Mouse (Mus musculus): ENCODE results near the gene Smyd5. TPM values are rescaled to one million over a fixed set of nuclear protein-coding genes. Genes with fewer than 3 reads are reported as not detected.
A peak's percentile ranks its signal among the peaks of the same experiment; 100 is the strongest.

Smyd5 gene
- polyA plus RNA-seq, 1 experiment from 2014 or later = 60.4 TPM

GRCm38 (mm10) chr6:85451664-85452410 lies 20.0 kb downstream of the Smyd5 start, which contains the start of gene Pradc1:
Gene Pradc1, minus strand, starts transcription at chr6:85451970.
- Histone ChIP-seq H3K4me1 (ENCODE audit: control insufficient read depth, insufficient read depth, low read length) (peaks cover 13% of the 10 kb centered on the region), H3K36me3 (ENCODE audit: control insufficient read depth, insufficient read depth, low read length) (peaks cover 2% of the 10 kb centered on the region; the same call in 1 of the 2 replicates), H3K27ac (replicated peaks; ENCODE audit: low read depth, low read length) (peak within 1 kb of the TSS; percentile 86), H3K9me3 (ENCODE audit: control insufficient read depth, low read length) (no peaks in the 10 kb centered on the region), H3K4me2 (ENCODE audit: low read depth, severe bottlenecking) (peak within 1 kb of the TSS; percentile 95), H3K9ac (ENCODE audit: low read length) (peak within 1 kb of the TSS; percentile 93), H3K27me3 (ENCODE audit: control insufficient read depth, insufficient read depth, low read length) (no peaks in the 10 kb centered on the region), H3K4me3 (ENCODE audit: low read depth, low read length) (peak within 1 kb of the TSS; percentile 87)
- DNase-seq (ENCODE audit: low spot score) (peak; percentile 99), ATAC-seq (ENCODE audit: insufficient number of reproducible peaks, low FRiP score, low TSS enrichment, low read depth) (peak; percentile 92)
- WGBS = under 1% methylated on average over 54 of the region's 54 CpGs

DNA sequence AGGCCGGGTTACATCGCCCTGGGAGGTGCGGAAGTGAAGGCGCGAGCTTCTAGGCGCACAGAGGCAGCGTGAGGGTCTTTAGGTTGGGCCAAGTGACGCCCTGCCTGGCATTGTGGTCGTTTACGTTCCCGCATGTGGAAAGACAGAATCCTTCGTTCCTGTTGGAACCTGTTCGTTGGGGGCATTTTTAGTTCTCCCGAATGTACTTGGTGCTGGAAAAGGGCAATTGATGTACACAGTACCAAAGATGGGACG lies 20.5 kb downstream of the Smyd5 start:
- peak overlapping the region; percentile 95 for H3K4me2 ChIP-seq (ENCODE audit: low read depth, severe bottlenecking)
- H3K9me3 ChIP-seq (ENCODE audit: control insufficient read depth, low read length) = no peaks in the 10 kb centered on the region
- DNase-seq (ENCODE audit: low spot score) (no peak), ATAC-seq (ENCODE audit: insufficient number of reproducible peaks, low FRiP score, low TSS enrichment, low read depth) (no peak)
- H3K9ac ChIP-seq (ENCODE audit: low read length) = peak overlapping the region; percentile 93
- peak overlapping the region; percentile 87 for H3K4me3 ChIP-seq (ENCODE audit: low read depth, low read length)
- 0% methylated on average over 15 of the region's 15 CpGs for WGBS
- no peaks in the 10 kb centered on the region for H3K27me3 ChIP-seq (ENCODE audit: control insufficient read depth, insufficient read depth, low read length)
- H3K27ac ChIP-seq (replicated peaks; ENCODE audit: low read depth, low read length) = peak overlapping the region; percentile 86
- peaks cover 2% of the 10 kb centered on the region; the same call in 1 of the 2 replicates for H3K36me3 ChIP-seq (ENCODE audit: control insufficient read depth, insufficient read depth, low read length)
- peaks cover 13% of the 10 kb centered on the region for H3K4me1 ChIP-seq (ENCODE audit: control insufficient read depth, insufficient read depth, low read length)

GRCm38 (mm10) chr6:85452816-85453215 lies 21.0 kb downstream of the Smyd5 start:
- Histone ChIP-seq H3K27me3 (ENCODE audit: control insufficient read depth, insufficient read depth, low read length) (no peaks in the 10 kb centered on the region), H3K4me2 (ENCODE audit: low read depth, severe bottlenecking) (peak overlapping the region; percentile 95), H3K9ac (ENCODE audit: low read length) (peak overlapping the region; percentile 93), H3K27ac (replicated peaks; ENCODE audit: low read depth, low read length) (no peak overlapping the region), H3K4me1 (ENCODE audit: control insufficient read depth, insufficient read depth, low read length) (peaks cover 13% of the 10 kb centered on the region), H3K9me3 (ENCODE audit: control insufficient read depth, low read length) (no peaks in the 10 kb centered on the region), H3K4me3 (ENCODE audit: low read depth, low read length) (peak overlapping the region; percentile 87), H3K36me3 (ENCODE audit: control insufficient read depth, insufficient read depth, low read length) (no peaks in the 10 kb centered on the region)
- DNase-seq (ENCODE audit: low spot score) = peak; percentile 24
- ATAC-seq (ENCODE audit: insufficient number of reproducible peaks, low FRiP score, low TSS enrichment, low read depth) = no peak
- WGBS = 11% methylated on average over 7 of the region's 7 CpGs

GRCm38 (mm10) chr6:85459621-85460020 lies 27.8 kb downstream of the Smyd5 start:
- no peaks in the 10 kb centered on the region for H3K27me3 ChIP-seq (ENCODE audit: control insufficient read depth, insufficient read depth, low read length)
- H3K9me3 ChIP-seq (ENCODE audit: control insufficient read depth, low read length) = no peaks in the 10 kb centered on the region
- ATAC-seq (ENCODE audit: insufficient number of reproducible peaks, low FRiP score, low TSS enrichment, low read depth) = no peak
- no peak overlapping the region for H3K4me2 ChIP-seq (ENCODE audit: low read depth, severe bottlenecking)
- no peak overlapping the region for H3K9ac ChIP-seq (ENCODE audit: low read length)
- no peak overlapping the region for H3K4me3 ChIP-seq (ENCODE audit: low read depth, low read length)
- H3K27ac ChIP-seq (replicated peaks; ENCODE audit: low read depth, low read length) = no peak overlapping the region
- H3K4me1 ChIP-seq (ENCODE audit: control insufficient read depth, insufficient read depth, low read length) = no peaks in the 10 kb centered on the region
- 88% methylated on average over 2 of the region's 2 CpGs for WGBS
- no peak for DNase-seq (ENCODE audit: low spot score)
- H3K36me3 ChIP-seq (ENCODE audit: control insufficient read depth, insufficient read depth, low read length) = peaks cover 26% of the 10 kb centered on the region

GRCm38 (mm10) chr6:85465381-85465780 lies 33.6 kb downstream of the Smyd5 start:
- H3K4me1 ChIP-seq (ENCODE audit: control insufficient read depth, insufficient read depth, low read length) = no peaks in the 10 kb centered on the region
- no peak overlapping the region for H3K27ac ChIP-seq (replicated peaks; ENCODE audit: low read depth, low read length)
- H3K9ac ChIP-seq (ENCODE audit: low read length) = no peak overlapping the region
- no peak overlapping the region for H3K4me2 ChIP-seq (ENCODE audit: low read depth, severe bottlenecking)
- peaks cover 44% of the 10 kb centered on the region for H3K36me3 ChIP-seq (ENCODE audit: control insufficient read depth, insufficient read depth, low read length)
- DNase-seq (ENCODE audit: low spot score) (no peak), ATAC-seq (ENCODE audit: insufficient number of reproducible peaks, low FRiP score, low TSS enrichment, low read depth) (no peak)
- H3K9me3 ChIP-seq (ENCODE audit: control insufficient read depth, low read length) = no peaks in the 10 kb centered on the region
- no peak overlapping the region for H3K4me3 ChIP-seq (ENCODE audit: low read depth, low read length)
- H3K27me3 ChIP-seq (ENCODE audit: control insufficient read depth, insufficient read depth, low read length) = no peaks in the 10 kb centered on the region

DNA sequence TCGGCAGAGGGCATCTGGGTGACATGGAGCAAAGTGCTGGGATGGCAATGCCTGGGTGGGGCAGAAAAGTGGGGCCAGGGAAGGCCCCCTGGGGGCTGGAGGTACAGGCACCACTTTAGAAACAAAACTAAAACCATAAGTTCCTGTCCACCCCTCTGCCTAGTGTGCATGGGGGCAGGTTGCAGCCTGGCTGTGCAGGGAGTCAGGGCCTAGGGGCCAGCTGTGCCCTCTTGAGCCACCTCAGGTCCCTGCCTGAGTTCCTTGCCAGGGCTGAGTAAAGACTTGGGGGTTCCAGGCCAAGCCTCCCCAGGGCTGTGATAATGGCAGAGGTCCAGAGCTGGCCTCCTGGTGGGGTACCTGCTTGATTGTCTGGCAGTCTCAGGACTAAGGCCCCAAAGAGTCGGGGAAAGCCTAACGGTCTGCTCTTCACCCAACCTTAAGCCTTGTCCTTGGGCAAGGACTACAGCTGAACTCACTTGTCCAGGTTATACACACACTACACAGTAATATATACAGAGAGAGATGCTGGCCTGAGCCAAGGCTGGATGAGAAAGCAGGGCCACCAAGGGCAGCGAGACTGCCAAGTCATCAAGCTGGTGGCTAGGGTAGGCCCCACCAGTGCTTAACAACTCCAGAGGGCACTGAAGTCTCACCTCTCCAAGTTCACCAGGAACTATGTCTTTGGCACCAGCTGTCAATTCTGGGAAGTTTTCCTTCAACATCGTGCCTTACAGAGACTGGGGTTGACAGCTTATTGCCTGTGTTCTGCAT lies 38.1 kb downstream of the Smyd5 start:
- no peak for ATAC-seq (ENCODE audit: insufficient number of reproducible peaks, low FRiP score, low TSS enrichment, low read depth)
- Histone ChIP-seq H3K4me1 (ENCODE audit: control insufficient read depth, insufficient read depth, low read length) (no peaks in the 10 kb centered on the region), H3K27ac (replicated peaks; ENCODE audit: low read depth, low read length) (no peak overlapping the region), H3K27me3 (ENCODE audit: control insufficient read depth, insufficient read depth, low read length) (no peaks in the 10 kb centered on the region), H3K4me3 (ENCODE audit: low read depth, low read length) (no peak overlapping the region), H3K9ac (ENCODE audit: low read length) (no peak overlapping the region), H3K4me2 (ENCODE audit: low read depth, severe bottlenecking) (no peak overlapping the region; the same call in 1 of the 2 replicates), H3K36me3 (ENCODE audit: control insufficient read depth, insufficient read depth, low read length) (peaks cover 24% of the 10 kb centered on the region), H3K9me3 (ENCODE audit: control insufficient read depth, low read length) (no peaks in the 10 kb centered on the region)
- no peak for DNase-seq (ENCODE audit: low spot score)
- WGBS = 76% methylated on average over 5 of the region's 5 CpGs

DNA sequence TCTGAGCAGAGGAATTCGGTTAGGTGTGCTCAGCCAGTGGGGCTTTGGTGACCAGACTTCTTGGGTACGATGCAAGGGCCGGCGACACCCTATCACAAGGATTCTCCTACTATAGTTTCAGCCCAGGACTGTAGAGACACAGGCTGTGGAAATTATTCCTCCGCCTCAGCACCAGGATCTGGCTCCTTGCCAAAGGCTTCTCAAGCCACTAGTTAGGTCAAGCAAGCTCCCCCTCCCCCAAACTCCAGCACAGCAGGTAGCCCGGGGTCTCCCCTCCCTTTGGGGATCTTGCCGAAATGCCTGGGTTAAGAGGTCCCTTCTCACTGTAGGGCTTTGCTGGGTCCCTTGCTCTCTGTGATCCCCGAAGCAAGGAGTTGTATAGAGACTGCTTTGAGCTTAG lies 40.2 kb downstream of the Smyd5 start:
- Histone ChIP-seq H3K27ac (replicated peaks; ENCODE audit: low read depth, low read length) (no peak overlapping the region), H3K9me3 (ENCODE audit: control insufficient read depth, low read length) (no peaks in the 10 kb centered on the region), H3K4me1 (ENCODE audit: control insufficient read depth, insufficient read depth, low read length) (no peaks in the 10 kb centered on the region), H3K4me3 (ENCODE audit: low read depth, low read length) (no peak overlapping the region), H3K9ac (ENCODE audit: low read length) (no peak overlapping the region), H3K27me3 (ENCODE audit: control insufficient read depth, insufficient read depth, low read length) (no peaks in the 10 kb centered on the region), H3K36me3 (ENCODE audit: control insufficient read depth, insufficient read depth, low read length) (peaks cover 15% of the 10 kb centered on the region), H3K4me2 (ENCODE audit: low read depth, severe bottlenecking) (no peak overlapping the region)
- 67% methylated on average over 8 of the region's 8 CpGs for WGBS
- DNase-seq (ENCODE audit: low spot score) = no peak
- ATAC-seq (ENCODE audit: insufficient number of reproducible peaks, low FRiP score, low TSS enrichment, low read depth) = no peak

DNA sequence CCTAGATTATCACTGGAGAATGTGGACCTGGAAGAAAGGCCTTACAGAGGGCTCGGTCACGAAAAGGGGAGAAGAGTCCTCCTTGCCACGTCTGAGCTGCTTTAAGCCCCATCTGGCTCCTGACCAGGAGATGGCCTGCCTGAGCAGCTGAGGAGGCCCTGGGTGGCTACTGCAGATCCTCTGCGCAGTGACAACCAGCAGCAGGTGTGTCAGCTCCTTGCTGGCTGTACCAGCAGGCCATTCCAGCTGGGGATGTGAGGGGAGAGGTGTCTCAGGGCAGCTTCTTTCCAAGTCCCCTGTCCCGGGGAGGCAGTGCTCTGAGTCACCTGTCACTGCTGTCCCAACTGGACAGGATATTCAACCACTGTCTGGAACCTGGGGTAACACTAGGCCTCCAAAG lies 40.8 kb downstream of the Smyd5 start:
- H3K4me3 ChIP-seq (ENCODE audit: low read depth, low read length) = no peak overlapping the region
- no peak for DNase-seq (ENCODE audit: low spot score)
- H3K4me1 ChIP-seq (ENCODE audit: control insufficient read depth, insufficient read depth, low read length) = peaks cover 3% of the 10 kb centered on the region; the same call in 1 of the 2 replicates
- no peaks in the 10 kb centered on the region for H3K9me3 ChIP-seq (ENCODE audit: control insufficient read depth, low read length)
- 53% methylated on average over 5 of the region's 5 CpGs for WGBS
- H3K9ac ChIP-seq (ENCODE audit: low read length) = no peak overlapping the region
- H3K4me2 ChIP-seq (ENCODE audit: low read depth, severe bottlenecking) = no peak overlapping the region
- H3K36me3 ChIP-seq (ENCODE audit: control insufficient read depth, insufficient read depth, low read length) = peaks cover 14% of the 10 kb centered on the region
- ATAC-seq (ENCODE audit: insufficient number of reproducible peaks, low FRiP score, low TSS enrichment, low read depth) = no peak
- H3K27ac ChIP-seq (replicated peaks; ENCODE audit: low read depth, low read length) = no peak overlapping the region
- H3K27me3 ChIP-seq (ENCODE audit: control insufficient read depth, insufficient read depth, low read length) = no peaks in the 10 kb centered on the region

All from limb, embryonic 11.5 days (tissue).